Mouse (Mus musculus) forebrain, embryonic 11.5 days (tissue): ENCODE measurements at regions not wholly inside any gene's neighbourhood (a gene's known extent, or its start where the extent isn't known, plus 50 kb on each side); places are given as distances from the start of the nearest gene placed in this dataset.

Experiments
- ATAC-seq: fragments of 200-750 bp; cut with Nextera tagmentation; replicated peaks from 2 replicates; pipeline ENCODE4 v1.8.0; 2017; ENCODE audit warnings: moderate TSS enrichment; ENCODE audit not compliant: low FRiP score
- DNase-seq: peaks from one replicate; pipeline ENCODE4 v3.0.0-alpha.2; 2017; ENCODE audit warnings: low spot score
- H3K27ac ChIP-seq: fragments of 300-500 bp; sonication (generic); 2 replicates; pipeline ENCODE4 v1.5.1; 2014; ENCODE audit warnings: low read depth, low read length
- H3K27me3 ChIP-seq: fragments of 300-500 bp; sonication (generic); 2 replicates; pipeline ENCODE4 v1.6.1; 2014; ENCODE audit warnings: mild to moderate bottlenecking, low read length, mixed read lengths; ENCODE audit not compliant: control insufficient read depth, insufficient read depth
- H3K36me3 ChIP-seq: fragments of 300-500 bp; sonication (generic); 2 replicates; pipeline ENCODE4 v1.6.1; 2014; ENCODE audit warnings: mild to moderate bottlenecking, low read length, moderate library complexity, mixed read lengths; ENCODE audit not compliant: control insufficient read depth, insufficient read depth
- H3K4me1 ChIP-seq: fragments of 300-500 bp; sonication (generic); replicated peaks from 2 replicates; pipeline ENCODE4 v1.6.1; 2014; ENCODE audit warnings: low read length, mixed read lengths; ENCODE audit not compliant: control insufficient read depth, insufficient read depth
- H3K4me2 ChIP-seq: fragments of 300-500 bp; sonication (generic); 2 replicates; pipeline ENCODE4 v1.6.1; 2014; ENCODE audit warnings: low read depth, mild to moderate bottlenecking, low read length, moderate library complexity, mixed read lengths; ENCODE audit not compliant: severe bottlenecking
- H3K4me3 ChIP-seq: fragments of 300-500 bp; sonication (generic); 2 replicates; pipeline ENCODE4 v1.5.1; 2014; ENCODE audit warnings: low read depth, low read length
- H3K9ac ChIP-seq: fragments of 300-500 bp; sonication (generic); 2 replicates; pipeline ENCODE4 v1.6.1; 2014; ENCODE audit warnings: low read length
- H3K9me3 ChIP-seq: fragments of 300-500 bp; sonication (generic); 2 replicates; pipeline ENCODE4 v1.6.1; 2016; ENCODE audit warnings: low read length, mixed read lengths; ENCODE audit not compliant: control insufficient read depth
- WGBS: fragments of 180-500 bp; shearing (Covaris S2); extraction: QIAGEN DNeasy Blood & Tissue Kit; methylation state at CpG from one replicate; pipeline ENCODE4 v1.1.7; 2014; 5-methylcytosine and 5-hydroxymethylcytosine counted together

- peaks cover 8% of the 10 kb centered on the region; the same call in 1 of the 2 replicates for H3K4me1 ChIP-seq
- DNase-seq (peak; percentile 47), ATAC-seq (peak; percentile 67)
- H3K9me3 ChIP-seq = no peaks in the 10 kb centered on the region
- H3K27me3 ChIP-seq = no peaks in the 10 kb centered on the region
- peak overlapping the region; percentile 64 for H3K27ac ChIP-seq
- WGBS = 53% methylated on average over 11 of the region's 11 CpGs
- no peak overlapping the region for H3K4me3 ChIP-seq
- no peaks in the 10 kb centered on the region for H3K36me3 ChIP-seq
- 0 out of 2 replicates have a peak overlapping the region, but pooled peaks have one; percentile 3 for H3K4me2 ChIP-seq
- H3K9ac ChIP-seq = no peak overlapping the region; the same call in 1 of the 2 replicates
Measured at GRCm38 (mm10) chr13:84565644-84566532, 343.8 kb downstream of the Tmem161b start.

- peaks cover 8% of the 10 kb centered on the region; the same call in 1 of the 2 replicates for H3K4me1 ChIP-seq
- H3K27ac ChIP-seq = peak overlapping the region; percentile 64
- H3K4me2 ChIP-seq = no peak overlapping the region
- H3K9me3 ChIP-seq = no peaks in the 10 kb centered on the region
- ATAC-seq = peak; percentile 22
- no peak overlapping the region for H3K4me3 ChIP-seq
- 60% methylated on average over 6 of the region's 6 CpGs for WGBS
- H3K36me3 ChIP-seq = no peaks in the 10 kb centered on the region
- DNase-seq = peak; percentile 51
- H3K9ac ChIP-seq = no peak overlapping the region; the same call in 1 of the 2 replicates
- H3K27me3 ChIP-seq = no peaks in the 10 kb centered on the region
Measured at GRCm38 (mm10) chr13:84566533-84566832, 344.4 kb downstream of the Tmem161b start.

- DNase-seq (peak; percentile 38), ATAC-seq (no peak)
- Histone ChIP-seq H3K27ac (peak overlapping the region; percentile 88), H3K9ac (no peak overlapping the region), H3K9me3 (no peaks in the 10 kb centered on the region), H3K4me2 (no peak overlapping the region), H3K36me3 (no peaks in the 10 kb centered on the region), H3K27me3 (no peaks in the 10 kb centered on the region), H3K4me1 (peaks cover 11% of the 10 kb centered on the region), H3K4me3 (no peak overlapping the region)
Measured at GRCm38 (mm10) chr13:84569371-84569770, 347.3 kb downstream of the Tmem161b start.

- 34% methylated on average over 2 of the region's 2 CpGs for WGBS
- Histone ChIP-seq H3K36me3 (no peaks in the 10 kb centered on the region), H3K4me2 (no peak overlapping the region), H3K4me3 (no peak overlapping the region), H3K9ac (no peak overlapping the region), H3K9me3 (no peaks in the 10 kb centered on the region), H3K27me3 (no peaks in the 10 kb centered on the region), H3K27ac (peak overlapping the region; percentile 88), H3K4me1 (peaks cover 11% of the 10 kb centered on the region)
- no peak for DNase-seq
- no peak for ATAC-seq
Measured at GRCm38 (mm10) chr13:84570206-84570605, 348.1 kb downstream of the Tmem161b start.

- no peak overlapping the region for H3K9ac ChIP-seq
- H3K4me1 ChIP-seq = peaks cover 9% of the 10 kb centered on the region
- ATAC-seq (peak; percentile 96), DNase-seq (peak; percentile 93)
- no peak overlapping the region for H3K4me3 ChIP-seq
- no peaks in the 10 kb centered on the region for H3K36me3 ChIP-seq
- no peak overlapping the region for H3K4me2 ChIP-seq
- no peaks in the 10 kb centered on the region for H3K27me3 ChIP-seq
- WGBS = 9% methylated on average over 10 of the region's 10 CpGs
- no peaks in the 10 kb centered on the region for H3K9me3 ChIP-seq
- H3K27ac ChIP-seq = peak overlapping the region; percentile 88
Measured at GRCm38 (mm10) chr13:84570984-84571844, 349.1 kb downstream of the Tmem161b start.

- no peaks in the 10 kb centered on the region for H3K27me3 ChIP-seq
- H3K9me3 ChIP-seq = no peaks in the 10 kb centered on the region; the same call in 1 of the 2 replicates
- H3K4me2 ChIP-seq = no peak overlapping the region
- peak overlapping the region; percentile 88 for H3K27ac ChIP-seq
- peaks cover 6% of the 10 kb centered on the region for H3K4me1 ChIP-seq
- no peaks in the 10 kb centered on the region for H3K36me3 ChIP-seq
- WGBS = 29% methylated on average over 3 of the region's 3 CpGs
- DNase-seq (peak; percentile 41), ATAC-seq (peak; percentile 63)
- no peak overlapping the region for H3K4me3 ChIP-seq
- H3K9ac ChIP-seq = no peak overlapping the region
Measured at GRCm38 (mm10) chr13:84571845-84572193, 349.7 kb downstream of the Tmem161b start.

GRCm38 (mm10) chr13:84572231-84572630 lies 350.1 kb downstream of the Tmem161b start:
- WGBS = 49% methylated on average over 2 of the region's 2 CpGs
- Histone ChIP-seq H3K4me2 (no peak overlapping the region), H3K36me3 (no peaks in the 10 kb centered on the region), H3K9ac (no peak overlapping the region), H3K27ac (peak overlapping the region; percentile 88), H3K4me3 (no peak overlapping the region), H3K9me3 (no peaks in the 10 kb centered on the region; the same call in 1 of the 2 replicates), H3K4me1 (peaks cover 6% of the 10 kb centered on the region), H3K27me3 (no peaks in the 10 kb centered on the region)
- no peak for DNase-seq
- no peak for ATAC-seq

- no peak overlapping the region for H3K27ac ChIP-seq
- no peaks in the 10 kb centered on the region for H3K9me3 ChIP-seq
- no peak overlapping the region for H3K4me2 ChIP-seq
- no peak overlapping the region for H3K4me3 ChIP-seq
- H3K4me1 ChIP-seq = no peaks in the 10 kb centered on the region
- H3K27me3 ChIP-seq = no peaks in the 10 kb centered on the region
- no peak for ATAC-seq
- no peak overlapping the region for H3K9ac ChIP-seq
- H3K36me3 ChIP-seq = no peaks in the 10 kb centered on the region
- DNase-seq = no peak
Measured at GRCm38 (mm10) chr13:84596585-84597142, 374.6 kb downstream of the Tmem161b start.
